ENCODE assay signal across 8 mouse cellular contexts in genomic region chr2:173080785-173081241, GRCm38 (mm10). TPM values are rescaled to one million over a fixed set of nuclear protein-coding genes. Genes with fewer than 3 reads are reported as not detected.
DNase-seq lines count a peak whose midpoint lies in the region; ATAC-seq lines count a peak whose summit lies in the region.

No protein-coding gene starts in this region.

- H3K27me3 ChIP-seq in intestine, embryonic 16.5 days (replicated peaks; ENCODE audit: control insufficient read depth, insufficient read depth, low read length), result no peaks in the 10 kb centered on the region

- no peak overlapping the region for H3K4me3 ChIP-seq in intestine, embryonic 16.5 days (ENCODE audit: low read length)

- H3K4me2 ChIP-seq in intestine, embryonic 16.5 days (ENCODE audit: low read depth, low read length), result no peak overlapping the region

- peak; percentile 66 for ATAC-seq in intestine, embryonic 16.5 days

- WGBS in intestine, embryonic 16.5 days, result 32% methylated on average over 10 of the region's 10 CpGs

- intact Hi-C loops in left cerebral cortex, postnatal 25 days (cut with DNase I), result loop anchor here (2.0 to 10.0 kb wide), 2 partner anchors 56 to 82 kb away; partner anchors contain the start of gene Rbm38

- H3K27ac ChIP-seq in intestine, embryonic 16.5 days (ENCODE audit: low read length), result no peak overlapping the region

- no peaks in the 10 kb centered on the region for H3K36me3 ChIP-seq in intestine, embryonic 16.5 days (ENCODE audit: control insufficient read depth, insufficient read depth, low read length)

- peak; percentile 75 to 76 for DNase-seq in adrenal gland, adult 18-20 months (ENCODE audit: low spot score in 2 of 2)
- peak; percentile 89 for DNase-seq in embryo, embryonic 10.5 days (ENCODE audit: low spot score)
- DNase-seq in gastrocnemius, postnatal 4 days (ENCODE audit: low spot score in 2 of 2), result peak; percentile 31 to 77
- peak; percentile 58 to 59 for DNase-seq in left cerebral cortex, postnatal 25 days (ENCODE audit: low spot score in 2 of 2)
- peak; percentile 87 for DNase-seq in mesoderm, embryonic 11.5 days (ENCODE audit: low read depth, low spot score)
- peak; percentile 56 for DNase-seq in right cerebral cortex, postnatal 25 days
- DNase-seq in urinary bladder, postnatal 36 days (ENCODE audit: low spot score in 2 of 2), result peak; percentile 57 to 68

- H3K4me1 ChIP-seq in intestine, embryonic 16.5 days (ENCODE audit: control insufficient read depth, insufficient read depth, low read length), result peaks cover 5% of the 10 kb centered on the region; the same call in 1 of the 2 replicates

- H3K9ac ChIP-seq in intestine, embryonic 16.5 days (ENCODE audit: low read depth, low read length), result no peak overlapping the region

- H3K9me3 ChIP-seq in intestine, embryonic 16.5 days (ENCODE audit: control insufficient read depth, low read length), result no peaks in the 10 kb centered on the region

RNA-seq across cellular contexts. Expression of gene Ctcfl, which starts 38.5 kb away (rescaled TPM):
- not detected for total RNA-seq in adrenal gland, adult 18-20 months (2021)
- under 1 TPM in 1 of 2 experiments, not detected in 1; 0.10 TPM for total RNA-seq in gastrocnemius, postnatal 4 days (2021)
- polyA plus RNA-seq in intestine, embryonic 16.5 days (2015; fragmentation: Nextera tagmentation; extraction: Ambion mirVana), result 0.22 and 0.23 TPM in 2 replicates
- total RNA-seq in left cerebral cortex, postnatal 25 days (2021), result under 1 TPM in 1 of 2 experiments, not detected in 1; 0.14 TPM
